Mouse (Mus musculus) kidney, adult 18-20 months (tissue): ENCODE measurements around the gene Actrt2.

Source experiments
- DNase-seq: peaks from one replicate; pipeline ENCODE4 v3.0.0; 2021

Gene Actrt2

GRCm38 (mm10) chr4:154667767-154668166 is at the start of gene Actrt2:
Gene Actrt2 (minus strand): TSS chr4:154667867.
- DNase-seq = no peak

- peak; percentile 1 for DNase-seq
Measured at GRCm38 (mm10) chr4:154709391-154710107, 41.9 kb upstream of the Actrt2 start.

- DNase-seq = peak; percentile 1
Measured at GRCm38 (mm10) chr4:154708811-154709210, 41.1 kb upstream of the Actrt2 start.

GRCm38 (mm10) chr4:154708223-154708622 is 40.6 kb upstream of the Actrt2 start:
- peak; percentile 1 for DNase-seq

GRCm38 (mm10) chr4:154707521-154707920 is 39.9 kb upstream of the Actrt2 start:
- DNase-seq = peak; percentile 15

GRCm38 (mm10) chr4:154706442-154706841 is 38.8 kb upstream of the Actrt2 start:
- peak; percentile 1 for DNase-seq

GRCm38 (mm10) chr4:154705681-154706080 is 38.0 kb upstream of the Actrt2 start:
- DNase-seq = peak; percentile 70

GRCm38 (mm10) chr4:154705056-154705455 is 37.4 kb upstream of the Actrt2 start:
- DNase-seq = no peak

- no peak for DNase-seq
Measured at GRCm38 (mm10) chr4:154704591-154704990, 36.9 kb upstream of the Actrt2 start.

GRCm38 (mm10) chr4:154703426-154704070 is 35.9 kb upstream of the Actrt2 start:
- DNase-seq = peak; percentile 3

GRCm38 (mm10) chr4:154702931-154703330 is 35.3 kb upstream of the Actrt2 start:
- DNase-seq = peak; percentile 2

GRCm38 (mm10) chr4:154702186-154702585 is 34.5 kb upstream of the Actrt2 start:
- DNase-seq = peak; percentile 12

- peak; percentile 44 for DNase-seq
Measured at GRCm38 (mm10) chr4:154700921-154701412, 33.3 kb upstream of the Actrt2 start.

- no peak for DNase-seq
Measured at GRCm38 (mm10) chr4:154700436-154700835, 32.8 kb upstream of the Actrt2 start.

GRCm38 (mm10) chr4:154699236-154699635 is 31.6 kb upstream of the Actrt2 start:
- peak; percentile 2 for DNase-seq

- no peak for DNase-seq
Measured at GRCm38 (mm10) chr4:154698631-154699030, 31.0 kb upstream of the Actrt2 start.

GRCm38 (mm10) chr4:154698021-154698590 is 30.4 kb upstream of the Actrt2 start:
- peak; percentile 25 for DNase-seq

GRCm38 (mm10) chr4:154697476-154697875 is 29.8 kb upstream of the Actrt2 start:
- DNase-seq = peak; percentile 1

- no peak for DNase-seq
Measured at GRCm38 (mm10) chr4:154696552-154696951, 28.9 kb upstream of the Actrt2 start.

GRCm38 (mm10) chr4:154696146-154696545 is 28.5 kb upstream of the Actrt2 start:
- no peak for DNase-seq

- DNase-seq = no peak
Measured at GRCm38 (mm10) chr4:154694361-154694760, 26.7 kb upstream of the Actrt2 start.

GRCm38 (mm10) chr4:154693348-154694015 is 25.8 kb upstream of the Actrt2 start:
- DNase-seq = no peak

- no peak for DNase-seq
Measured at GRCm38 (mm10) chr4:154683068-154683752, 15.5 kb upstream of the Actrt2 start.
